Mouse (Mus musculus) mature B cell (primary cell): ENCODE results near the gene Immp2l.

Experiments
- in situ Hi-C: fragments of 300-500 bp; cut with MboI; formaldehyde crosslinking; loops from 2 replicates; pipeline ENCODE4 v1.14.3; 2019

Immp2l gene

DNA sequence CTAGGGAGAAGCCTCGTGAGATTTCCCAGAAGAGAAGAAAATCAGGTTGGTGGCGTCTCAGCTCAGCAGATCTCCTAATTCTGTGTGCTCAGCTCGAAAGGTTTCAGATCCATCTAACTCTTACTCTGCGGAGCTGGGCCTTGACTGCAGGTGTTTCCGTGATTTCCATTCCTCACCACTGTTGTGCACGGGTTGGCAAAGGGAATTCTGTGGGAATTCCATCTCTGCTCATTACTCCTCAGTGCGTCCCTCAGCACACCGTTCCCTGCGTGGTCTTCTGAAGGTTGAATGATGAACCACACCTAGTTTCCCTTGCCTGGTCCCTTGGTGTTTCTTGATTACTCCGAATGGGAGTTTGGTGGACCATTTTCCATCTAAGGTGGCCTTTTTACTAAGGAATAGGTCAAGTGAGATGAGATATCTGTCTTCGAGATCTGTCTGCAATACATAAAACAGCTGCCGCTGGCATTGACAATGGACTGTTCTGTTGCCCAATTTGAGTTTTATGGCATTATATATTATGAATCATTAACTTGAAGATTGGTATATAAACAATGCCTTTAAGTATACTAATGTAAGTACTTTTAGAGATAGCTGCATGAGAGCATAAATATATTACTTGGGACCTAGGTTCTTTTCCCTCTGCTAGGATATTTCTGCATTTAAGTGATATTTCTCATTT is 23.3 kb downstream of the Immp2l start:
- in situ Hi-C loops = no loop called here

DNA sequence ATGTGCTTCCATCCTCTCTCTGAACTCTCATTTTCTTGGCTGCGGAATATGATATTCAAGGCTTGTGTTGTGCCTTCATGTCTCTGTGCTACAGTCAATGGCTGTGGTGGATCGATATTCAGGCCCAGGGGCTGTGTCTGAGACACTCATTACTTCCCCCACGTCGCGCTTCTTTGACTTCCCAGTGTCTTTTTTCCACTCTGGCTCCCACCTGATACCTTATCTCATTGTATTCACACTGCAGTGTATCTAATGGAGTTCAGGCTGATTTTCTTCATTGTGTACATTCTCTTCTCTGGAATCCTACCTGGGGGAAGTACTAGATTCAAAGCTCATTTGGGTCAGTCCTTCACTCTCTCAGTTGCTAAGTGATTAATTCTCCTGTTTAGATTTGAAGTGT is 27.1 kb downstream of the Immp2l start:
- in situ Hi-C loops = no loop called here

DNA sequence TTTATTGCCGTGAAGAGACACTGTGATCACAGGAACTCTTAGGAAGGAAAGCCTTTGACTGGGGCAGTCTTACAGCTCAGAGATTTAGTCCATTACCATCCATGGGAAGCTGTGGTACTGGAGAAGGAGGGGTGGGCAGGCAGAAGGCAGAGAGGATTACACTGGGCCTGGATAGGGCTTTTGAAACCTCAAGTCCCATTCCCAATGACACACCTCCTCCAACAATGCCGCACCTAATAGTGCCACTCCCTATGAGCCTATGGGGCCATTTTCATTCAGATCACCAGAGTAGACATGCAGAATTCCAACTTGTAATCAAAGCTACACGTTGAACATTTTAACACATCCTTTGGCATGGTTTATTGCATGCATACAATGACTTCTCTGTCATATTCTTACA is 29.0 kb downstream of the Immp2l start:
- in situ Hi-C loops = no loop called here

DNA sequence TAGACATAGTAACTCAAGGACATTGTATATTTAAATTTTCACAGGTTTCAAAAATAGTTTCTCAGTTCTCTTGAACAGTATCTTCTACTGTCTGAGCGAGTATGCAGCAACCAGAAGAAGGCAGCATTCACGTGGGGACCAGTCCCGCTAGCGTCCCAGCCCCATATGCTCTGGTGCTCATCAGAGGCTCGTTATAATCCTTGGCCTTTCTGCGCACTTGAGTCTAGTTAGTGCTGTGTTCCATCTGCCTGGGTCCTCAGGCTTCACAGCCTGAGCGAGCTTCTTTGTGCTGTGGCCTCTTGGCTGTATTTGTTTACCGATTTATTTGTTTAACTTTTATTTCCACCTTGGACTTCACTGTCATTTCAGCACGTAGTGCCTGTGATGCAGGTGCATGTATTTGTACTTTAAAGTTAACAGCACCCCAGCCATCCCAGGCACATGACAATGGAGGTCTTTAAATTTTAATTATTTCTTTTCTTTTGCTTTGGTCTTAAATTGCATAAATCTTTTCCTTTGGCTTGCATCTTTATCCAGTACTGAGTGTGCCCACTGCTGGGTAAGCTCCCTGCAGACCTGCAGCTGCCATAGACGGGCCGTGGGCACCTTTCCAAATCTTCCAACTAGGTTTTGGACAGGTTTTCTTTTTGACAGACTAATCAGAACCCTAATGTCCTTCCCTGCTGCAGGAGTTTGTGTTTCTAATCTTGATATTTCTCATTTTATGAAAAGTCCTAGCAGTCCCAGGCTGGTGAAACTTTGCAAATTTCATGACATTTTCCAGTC is 30.3 kb downstream of the Immp2l start:
- in situ Hi-C loops = no loop called here

DNA sequence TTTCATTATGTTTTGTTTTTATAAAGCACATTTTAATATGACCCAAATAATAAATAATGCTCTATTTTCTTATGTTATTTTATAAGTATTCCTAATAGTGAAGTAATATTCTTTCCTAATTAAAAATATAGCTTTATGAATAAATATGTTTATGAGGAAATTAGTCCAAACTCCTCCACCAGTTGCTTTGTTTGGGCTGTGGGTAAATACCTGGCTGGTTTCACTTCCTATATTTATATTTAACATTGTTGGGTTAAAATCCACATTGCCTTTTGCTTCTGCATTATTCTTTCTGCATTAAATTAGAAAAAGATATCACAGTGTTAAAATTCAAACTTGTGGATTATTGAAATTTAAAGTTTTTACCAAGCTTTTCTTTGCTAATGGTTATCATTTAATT is 32.1 kb downstream of the Immp2l start:
- in situ Hi-C loops = no loop called here

DNA sequence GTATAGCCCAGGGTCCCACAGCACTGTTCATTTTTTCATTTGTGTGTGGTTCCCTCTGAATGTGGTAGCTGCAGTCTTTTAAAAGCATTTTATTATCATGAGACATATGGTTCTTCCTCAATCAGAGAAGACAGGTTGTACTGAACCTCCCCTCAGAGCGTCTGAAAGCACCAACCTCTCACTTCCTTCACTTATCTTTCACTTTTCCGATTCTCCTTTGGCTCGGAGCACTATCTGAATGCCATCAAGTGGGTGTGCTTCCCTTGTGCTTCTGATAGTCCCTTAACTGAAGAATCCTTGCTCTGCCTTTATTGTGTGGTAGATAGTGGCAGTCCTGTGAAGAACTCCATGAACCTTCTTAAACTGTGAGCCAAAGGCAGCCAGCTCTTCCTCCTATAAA is 39.4 kb downstream of the Immp2l start:
- in situ Hi-C loops = no loop called here

DNA sequence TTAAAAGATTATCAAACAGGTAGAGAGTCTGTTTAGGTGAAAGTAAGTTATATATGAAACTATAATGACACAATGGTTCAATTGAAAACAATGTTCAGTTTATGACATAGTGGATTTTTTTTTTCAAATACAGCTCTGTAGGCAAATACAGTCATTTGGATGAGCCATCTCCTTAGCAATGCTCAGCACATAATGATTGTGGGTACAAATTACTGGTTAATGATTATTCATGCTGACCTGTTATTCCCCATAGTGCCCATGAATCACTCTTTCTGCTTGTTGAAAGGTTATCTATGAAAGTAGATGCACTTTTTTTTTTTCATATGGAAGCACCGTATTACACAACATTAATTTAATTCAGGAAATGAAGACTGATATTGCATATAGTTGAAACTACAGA is 58.0 kb downstream of the Immp2l start:
- in situ Hi-C loops = no loop called here

DNA sequence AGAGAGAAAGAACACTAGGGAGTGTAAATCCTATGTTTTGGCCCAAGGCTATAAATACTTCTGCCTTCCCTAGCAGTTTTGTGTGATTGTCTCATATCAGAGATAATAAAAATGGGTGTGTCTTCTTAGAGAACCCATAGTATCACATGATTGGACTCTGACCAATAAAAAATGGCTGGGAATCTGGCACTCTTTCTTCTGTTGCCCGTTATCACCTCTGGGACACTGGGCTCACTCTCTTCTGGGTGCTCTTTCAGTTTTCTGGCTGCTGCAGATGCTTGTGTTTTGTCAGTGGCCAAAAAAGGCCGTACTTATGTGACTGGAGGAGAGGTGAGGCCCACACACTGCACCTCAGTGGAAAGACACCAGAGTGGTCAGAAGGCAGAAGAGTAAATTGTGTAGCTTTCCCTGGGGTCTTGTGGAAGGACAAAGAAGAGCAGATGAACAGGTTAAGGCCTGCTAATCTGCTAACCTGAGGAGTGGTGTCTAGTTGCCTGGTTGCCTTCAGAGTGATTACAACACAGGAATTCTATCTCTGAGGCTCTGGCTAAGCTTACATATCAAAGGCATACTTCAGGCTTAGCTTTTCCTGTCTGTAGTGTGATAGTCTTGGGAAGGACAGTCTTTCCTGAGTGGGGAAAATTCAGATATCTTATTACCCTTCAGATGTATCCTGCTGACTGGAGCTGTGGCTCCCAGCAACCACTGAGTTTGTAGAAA is 60.6 kb downstream of the Immp2l start:
- in situ Hi-C loops = no loop called here

DNA sequence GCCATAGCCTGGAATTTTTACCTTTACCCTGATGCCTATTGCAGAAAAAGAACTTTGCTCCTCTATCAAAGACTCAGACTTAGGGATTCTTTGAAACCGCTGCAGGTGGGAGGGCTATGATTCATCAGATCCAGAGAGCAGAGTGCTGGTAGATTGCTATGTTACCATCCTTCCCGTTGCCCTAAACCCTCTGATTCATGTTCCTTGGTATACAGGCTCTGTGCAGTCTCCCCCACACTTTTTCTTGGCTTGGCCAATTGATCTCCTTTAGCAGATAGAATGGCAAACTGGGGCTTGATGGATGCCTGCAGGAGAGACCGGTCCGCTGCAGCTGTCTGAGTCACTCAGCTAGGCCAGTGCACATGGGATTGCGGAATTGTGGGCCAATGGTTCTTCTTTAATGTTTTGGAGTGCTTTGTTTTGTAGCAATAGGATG is 66.1 kb downstream of the Immp2l start:
- in situ Hi-C loops = loop anchor here (10.0 kb wide), 1 partner anchor 245 kb away; no protein-coding TSS in a partner anchor

DNA sequence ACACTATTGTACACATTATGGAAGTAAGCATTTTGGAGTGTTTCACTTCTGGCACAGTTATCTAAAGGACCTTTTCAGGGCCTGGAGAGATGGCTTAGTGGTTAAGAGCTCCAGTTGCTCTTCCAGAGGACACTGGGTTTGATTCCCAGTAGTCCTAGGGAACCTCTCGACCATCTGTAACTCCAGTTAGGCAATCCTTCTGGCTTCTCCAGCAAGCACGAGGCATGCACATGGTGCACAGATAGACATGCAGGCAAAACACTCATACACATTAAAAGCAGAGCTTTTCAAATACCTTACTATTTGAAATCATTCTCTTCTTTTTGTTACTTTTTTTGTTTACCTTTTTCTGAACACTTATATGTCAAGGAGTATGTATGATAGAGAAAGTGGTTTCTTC is 66.9 kb downstream of the Immp2l start:
- in situ Hi-C loops = loop anchor here (10.0 kb wide), 1 partner anchor 246 kb away; no protein-coding TSS in a partner anchor

DNA sequence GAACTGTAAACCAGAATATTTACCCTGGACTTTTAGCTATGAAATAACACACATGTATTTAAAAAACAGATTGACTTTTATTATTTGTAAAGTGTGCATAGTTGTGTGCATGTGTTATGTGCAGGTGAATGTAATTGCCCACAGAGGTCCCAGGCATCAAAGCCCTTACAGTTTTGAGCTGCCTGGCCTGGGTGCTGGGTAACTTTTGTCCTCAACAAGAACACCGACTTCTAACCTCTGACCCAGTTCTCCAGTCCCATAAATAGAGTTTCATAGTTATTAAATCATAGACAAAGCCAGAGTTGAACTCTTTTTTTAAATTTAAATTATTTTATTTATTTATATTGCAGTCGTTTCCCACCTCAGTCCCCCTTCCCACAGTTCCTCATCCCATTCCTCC is 67.4 kb downstream of the Immp2l start:
- in situ Hi-C loops = loop anchor here (10.0 kb wide), 1 partner anchor 247 kb away; no protein-coding TSS in a partner anchor

DNA sequence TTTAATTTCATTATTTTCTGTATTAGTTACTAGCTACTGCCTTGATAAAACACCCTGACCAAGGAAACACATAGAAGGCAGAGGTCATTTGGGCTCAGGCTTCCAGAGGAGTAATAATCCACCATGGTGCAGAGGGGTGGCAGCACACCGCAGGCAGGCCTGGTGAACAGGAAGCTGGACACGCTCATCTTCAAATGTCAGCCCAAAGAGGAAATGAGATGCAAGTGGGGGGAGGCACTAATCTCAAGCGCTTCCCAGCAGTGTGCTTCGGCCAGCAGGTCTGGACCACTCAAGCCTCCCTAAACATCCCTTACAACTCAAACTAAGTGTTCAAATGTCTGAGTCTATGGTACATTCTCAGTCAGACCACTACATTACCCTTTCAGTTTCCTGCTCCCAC is 72.2 kb downstream of the Immp2l start:
- in situ Hi-C loops = loop anchor here (10.0 kb wide), 1 partner anchor 251 kb away; no protein-coding TSS in a partner anchor

DNA sequence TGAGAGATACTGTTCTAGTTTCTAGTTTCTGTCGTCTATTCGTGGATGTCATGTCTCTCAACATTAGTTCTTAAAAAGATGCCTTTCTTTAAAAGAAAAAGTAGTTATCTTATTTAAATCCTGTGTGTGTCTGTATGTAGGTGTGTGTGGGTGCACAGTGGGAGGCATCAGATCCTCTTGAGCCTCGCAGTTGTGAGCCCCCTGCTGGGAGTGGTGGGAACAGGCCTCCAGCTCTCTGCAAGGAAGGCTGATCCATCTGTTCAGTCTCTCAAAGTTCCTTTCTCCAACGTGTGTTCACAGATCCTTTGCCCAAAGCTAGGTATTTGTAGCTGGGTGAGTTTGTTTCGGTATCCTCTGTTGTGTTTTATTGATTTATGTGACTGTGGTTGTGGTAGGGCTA is 73.5 kb downstream of the Immp2l start:
- in situ Hi-C loops = loop anchor here (10.0 kb wide), 1 partner anchor 253 kb away; no protein-coding TSS in a partner anchor

DNA sequence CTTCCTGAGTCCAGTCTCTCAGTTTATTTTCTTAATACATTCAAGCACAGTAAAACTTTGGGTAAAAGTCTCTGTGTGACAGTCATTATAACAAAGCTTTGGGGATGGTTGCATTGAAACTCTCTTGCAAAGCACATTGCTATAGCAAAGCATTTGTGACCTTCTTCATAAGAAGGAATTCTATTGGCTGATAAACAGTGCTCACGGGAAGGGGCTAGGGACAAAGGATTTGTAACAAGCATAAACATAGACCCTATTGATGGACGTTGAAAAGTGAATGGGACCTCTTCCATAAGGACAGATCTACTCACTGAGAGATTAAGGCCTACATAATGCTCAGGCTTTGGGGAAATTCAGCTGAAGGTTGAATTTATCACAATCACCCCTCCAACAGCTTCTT is 85.1 kb downstream of the Immp2l start:
- in situ Hi-C loops = no loop called here

DNA sequence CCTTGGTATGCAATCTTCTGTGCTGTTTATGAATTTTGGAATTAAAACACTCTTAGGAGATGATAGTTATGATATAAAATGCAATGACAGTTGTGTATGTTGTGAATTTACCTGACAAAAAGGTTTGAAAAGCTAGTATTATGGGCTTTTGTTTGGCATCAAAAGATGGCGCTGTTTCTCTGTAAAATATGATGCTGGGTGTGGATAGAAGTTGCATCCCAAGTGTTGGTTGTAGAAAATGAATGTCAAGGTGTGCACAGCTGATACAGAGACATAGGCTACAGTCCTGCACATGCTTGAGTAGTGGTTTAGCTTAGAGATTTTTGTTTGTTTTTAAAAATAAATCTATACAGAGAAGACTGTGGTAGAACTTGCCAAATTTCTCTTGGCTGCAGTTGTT is 87.6 kb downstream of the Immp2l start:
- in situ Hi-C loops = no loop called here

DNA sequence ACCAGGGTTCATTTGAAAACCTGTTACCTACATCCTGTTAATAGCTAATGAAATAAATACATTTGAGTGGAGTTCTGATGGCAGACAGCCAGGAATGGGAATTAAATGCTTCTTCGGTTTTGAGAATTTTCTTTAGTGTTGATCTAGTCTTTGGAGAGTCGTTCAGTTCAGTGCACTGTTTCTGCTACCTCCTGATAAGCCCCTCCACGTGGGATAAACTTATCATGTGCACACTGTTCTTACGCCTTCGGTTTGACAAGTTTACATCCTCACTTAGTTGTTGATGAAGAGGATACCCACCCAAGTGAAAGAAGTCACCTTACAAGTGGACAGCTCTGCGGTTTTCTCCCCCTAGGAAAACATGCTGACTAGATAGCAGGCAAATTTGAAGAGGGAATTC is 88.2 kb downstream of the Immp2l start:
- in situ Hi-C loops = no loop called here

DNA sequence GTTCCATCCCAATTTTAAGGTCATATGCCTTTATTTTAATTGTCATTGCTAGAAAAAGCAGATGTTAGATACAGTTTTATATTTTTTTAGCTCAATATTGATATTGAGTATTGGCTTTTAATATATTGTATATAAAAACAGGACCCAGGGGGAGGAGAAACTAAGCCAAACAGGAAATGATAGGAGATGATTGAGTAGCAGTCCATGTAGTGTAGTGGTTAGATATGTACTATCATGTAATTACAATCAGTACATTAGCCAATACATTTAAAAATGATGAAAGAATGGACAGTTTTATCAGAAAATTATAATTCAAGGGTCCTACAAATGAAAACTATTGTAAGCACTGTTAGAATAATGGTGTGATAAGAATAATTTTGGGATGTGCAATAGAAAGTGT is 94.5 kb downstream of the Immp2l start:
- in situ Hi-C loops = no loop called here

DNA sequence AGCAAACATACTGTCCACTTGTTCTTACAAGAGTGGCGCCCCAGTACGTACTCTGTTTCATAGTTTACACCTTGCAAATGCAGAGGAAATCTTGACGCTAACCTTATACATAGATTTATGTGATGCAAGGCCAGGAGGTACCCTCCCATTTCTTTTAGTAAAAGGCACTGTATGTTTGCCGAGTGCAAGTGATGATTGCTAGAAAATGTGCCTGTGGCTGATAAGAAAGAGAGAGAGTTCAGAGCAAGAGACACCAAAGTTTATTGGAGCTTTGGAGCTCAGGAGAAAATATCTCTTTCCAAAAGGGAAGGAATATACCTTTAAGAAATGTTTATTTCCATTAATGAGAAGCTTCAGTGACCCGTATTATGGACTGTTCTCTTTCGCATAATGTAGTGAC is 95.8 kb downstream of the Immp2l start:
- in situ Hi-C loops = no loop called here

DNA sequence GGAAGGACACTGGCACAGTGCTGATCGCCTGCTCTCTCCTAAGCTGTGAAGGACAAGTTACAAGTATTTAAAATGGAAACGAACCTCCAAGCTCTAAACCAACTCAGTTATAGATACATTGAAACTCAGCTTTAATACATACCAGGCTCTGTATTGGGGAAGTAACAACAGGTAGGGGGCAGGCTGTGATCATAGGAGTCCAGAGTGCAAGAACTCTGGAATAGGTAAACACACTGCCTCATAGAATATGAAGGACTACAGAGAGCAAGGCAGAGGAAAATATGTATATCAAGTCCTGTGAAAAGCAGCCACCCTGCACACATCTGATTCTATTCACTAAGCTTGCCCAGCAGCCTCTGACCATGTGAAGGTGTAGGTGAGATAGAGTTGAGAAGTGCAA is 99.3 kb downstream of the Immp2l start:
- in situ Hi-C loops = no loop called here

DNA sequence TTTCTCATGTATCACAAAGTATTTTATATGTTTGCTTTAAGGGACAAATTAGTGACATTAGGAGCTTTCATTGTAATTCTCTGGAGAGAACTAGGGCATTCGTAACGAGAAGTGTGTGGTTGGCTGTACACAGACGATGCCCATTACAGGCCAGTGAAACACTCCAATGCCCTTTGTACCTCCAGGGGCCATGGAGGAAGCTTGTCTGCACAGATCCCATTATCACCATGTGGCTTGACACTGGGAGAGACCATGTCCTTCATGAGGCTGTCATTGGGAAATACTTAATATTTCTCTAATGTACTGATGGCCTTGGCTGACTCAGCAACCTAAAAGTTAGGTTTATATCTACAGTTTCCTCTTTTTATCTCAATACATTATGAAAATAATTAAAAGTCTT is 111.0 kb downstream of the Immp2l start:
- in situ Hi-C loops = no loop called here

DNA sequence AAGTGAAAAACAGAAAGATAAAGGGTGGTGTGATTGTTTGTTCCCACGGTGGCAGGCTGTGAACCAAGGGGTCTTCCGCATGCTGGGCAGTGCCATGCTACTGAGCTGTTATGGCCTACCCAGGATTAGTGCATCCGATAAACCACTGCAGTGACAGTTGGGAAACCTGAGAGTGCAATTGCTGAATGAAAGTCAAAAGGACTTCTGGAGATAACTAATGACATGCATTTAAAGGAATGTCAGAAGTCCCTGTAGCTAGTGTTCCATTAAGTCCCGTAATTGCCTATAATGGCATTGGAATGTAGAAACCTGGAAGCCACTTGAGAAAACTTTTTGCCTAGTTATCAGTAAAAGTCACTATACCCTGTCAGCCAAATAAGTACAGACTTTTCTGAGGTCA is 135.7 kb downstream of the Immp2l start:
- in situ Hi-C loops = no loop called here

DNA sequence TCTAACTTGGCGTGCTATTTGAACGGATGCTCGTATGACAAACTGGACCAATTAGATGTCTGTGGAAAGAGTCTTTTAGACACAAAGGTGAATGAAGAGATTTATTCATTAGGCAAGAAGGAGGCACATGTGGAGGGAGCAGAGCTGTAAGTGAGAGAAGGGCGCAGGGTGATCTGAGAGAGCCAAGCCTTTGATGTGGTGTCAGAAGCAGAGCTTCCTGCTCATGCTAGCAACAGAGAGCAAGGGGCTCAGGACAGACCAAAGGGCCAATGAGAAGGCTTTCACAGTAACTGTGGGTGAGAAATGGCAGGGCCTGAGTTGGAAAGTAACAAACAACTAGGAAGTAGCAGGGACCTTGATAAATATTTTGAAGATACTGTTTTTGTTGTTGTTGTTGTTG is 143.9 kb downstream of the Immp2l start:
- in situ Hi-C loops = no loop called here

DNA sequence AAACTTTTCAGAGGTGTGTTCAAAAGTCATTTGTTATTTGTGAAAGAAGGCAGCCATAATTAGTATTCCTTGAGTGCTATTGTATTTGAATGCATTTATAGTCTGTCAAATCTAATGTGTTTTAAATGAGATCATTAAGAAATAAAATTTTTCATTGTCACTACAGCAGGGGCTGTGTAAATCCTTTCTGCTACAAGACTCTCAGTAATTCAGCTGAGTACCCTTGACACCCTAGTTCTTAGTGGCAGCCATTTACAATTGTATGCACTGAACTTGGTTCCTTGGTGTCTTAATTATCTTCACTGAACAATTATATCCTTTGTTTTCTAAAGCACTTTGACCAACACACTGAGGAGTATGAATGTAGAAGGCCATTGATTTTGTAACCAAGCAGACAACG is 146.2 kb downstream of the Immp2l start:
- in situ Hi-C loops = no loop called here
